Comparison of ENCODE assay signal across 9 mouse cellular contexts in genomic region chr10:40309884-40310635, GRCm38 (mm10). TPM values are rescaled to one million over a fixed set of nuclear protein-coding genes. Genes with fewer than 3 reads are reported as not detected.
DNase-seq lines count a peak whose midpoint lies in the region; ATAC-seq and TF ChIP-seq lines count a peak whose summit lies in the region.
"Had no signal": no experiment of that assay in that cellular context is flagged by ENCODE, and none has a peak within 500 bp of the region (broad histone marks: within the 10 kb centered on the region; RNA-seq: fewer than 3 reads in every experiment).

No protein-coding gene starts in this region.

- peaks cover 8% of the 10 kb centered on the region for H3K4me1 ChIP-seq in liver, embryonic 11.5 days (replicated peaks; ENCODE audit: control insufficient read depth, insufficient read depth, low read length)
- H3K4me1 ChIP-seq in limb, embryonic 10.5 days = 0 out of 2 replicates have a peak, but pooled peaks cover 2% of the 10 kb centered on the region

- intact Hi-C loops in gastrocnemius, adult 2 months (cut with DNase I) = no loop called here

- H3K9me3 ChIP-seq in liver, embryonic 11.5 days (ENCODE audit: control insufficient read depth, low read length) = no peaks in the 10 kb centered on the region
- no peaks in the 10 kb centered on the region; the same call in 1 of the 2 replicates for H3K9me3 ChIP-seq in limb, embryonic 10.5 days (replicated peaks)

- no peak overlapping the region for H3K27ac ChIP-seq in gastrocnemius, adult 2 months
- no peak overlapping the region for H3K27ac ChIP-seq in liver, embryonic 11.5 days (ENCODE audit: low read depth, low read length)
- no peak overlapping the region for H3K27ac ChIP-seq in limb, embryonic 10.5 days

- no peak overlapping the region for H3K4me3 ChIP-seq in gastrocnemius, adult 2 months
- no peak overlapping the region for H3K4me3 ChIP-seq in liver, embryonic 11.5 days (ENCODE audit: low read depth, low read length)
- H3K4me3 ChIP-seq in limb, embryonic 10.5 days = no peak overlapping the region

- no peak for TF ChIP-seq CTCF in gastrocnemius, adult 2 months (IDR thresholded peaks at IDR 0.05)

- 38% methylated on average over 6 of the region's 6 CpGs for WGBS in liver, embryonic 11.5 days
- 56% methylated on average over 6 of the region's 6 CpGs for WGBS in limb, embryonic 10.5 days

- H3K27me3 ChIP-seq in liver, embryonic 11.5 days (replicated peaks; ENCODE audit: control insufficient read depth, insufficient read depth, low read length) = no peaks in the 10 kb centered on the region
- no peaks in the 10 kb centered on the region for H3K27me3 ChIP-seq in limb, embryonic 10.5 days (ENCODE audit: low read depth, poor library complexity, severe bottlenecking)

- ATAC-seq in liver, embryonic 11.5 days (replicated peaks; ENCODE audit: low FRiP score) = peak; percentile 88

- DNase-seq in gastrocnemius, adult 2 months = peak; percentile 35
- no peak for DNase-seq in gastrocnemius, adult 18-20 months (ENCODE audit: low spot score)
- peak; percentile 89 for DNase-seq in MEL-GATA-1-ER (ENCODE audit: extremely low read depth, low read depth)
- DNase-seq in liver, embryonic 11.5 days (ENCODE audit: low spot score) = peak; percentile 59
- DNase-seq in spleen, postnatal 36 days (ENCODE audit: low spot score in 2 of 2) = peak; percentile 53 to 67
- no peak for DNase-seq in urinary bladder, postnatal 36 days (ENCODE audit: low spot score in 2 of 2)
- DNase-seq in limb, embryonic 10.5 days (ENCODE audit: low spot score) = no peak
- DNase-seq in cerebellum, adult 9-11 months = no peak
- DNase-seq: gastrocnemius, postnatal 36 days had no signal

- peak overlapping the region; percentile 54 for H3K4me2 ChIP-seq in liver, embryonic 11.5 days

- H3K36me3 ChIP-seq in liver, embryonic 11.5 days (ENCODE audit: control insufficient read depth, insufficient read depth, low read length) = no peaks in the 10 kb centered on the region
- H3K36me3 ChIP-seq in limb, embryonic 10.5 days = no peaks in the 10 kb centered on the region

- H3K9ac ChIP-seq in liver, embryonic 11.5 days (ENCODE audit: low read depth, low read length) = 0 out of 2 replicates have a peak overlapping the region, but pooled peaks have one; percentile 13

RNA-seq across cellular contexts. Expression of gene Amd1, which starts 8.1 kb away (rescaled TPM):
- 100 to 1,000 TPM in 1 of 2 experiments, 10 to 100 TPM in 1; 94.9 to 998 TPM for total RNA-seq in gastrocnemius, adult 2 months (2021)
- 100 to 1,000 TPM; 133 to 436 TPM for total RNA-seq in gastrocnemius, adult 18-20 months (2021)
- polyA plus RNA-seq in liver, embryonic 11.5 days (2014; fragmentation: Nextera tagmentation; extraction: Ambion mirVana) = 130 and 136 TPM in 2 replicates
- 83.3 and 94.6 TPM in 2 replicates for polyA plus RNA-seq in limb, embryonic 10.5 days (2016; fragmentation: Nextera tagmentation; extraction: Ambion mirVana)

RNA-seq across cellular contexts. Expression of gene Cdk19, which starts 29.3 kb away (rescaled TPM):
- total RNA-seq in gastrocnemius, adult 2 months (2021) = 10 to 100 TPM in 1 of 2 experiments, 1 to 10 TPM in 1; 5.9 to 32.3 TPM
- total RNA-seq in gastrocnemius, adult 18-20 months (2021) = 10 to 100 TPM in 1 of 2 experiments, 1 to 10 TPM in 1; 5.9 to 20.5 TPM
- polyA plus RNA-seq in liver, embryonic 11.5 days (2014; fragmentation: Nextera tagmentation; extraction: Ambion mirVana) = 4.4 and 4.6 TPM in 2 replicates
- 5.0 and 9.0 TPM in 2 replicates for polyA plus RNA-seq in limb, embryonic 10.5 days (2016; fragmentation: Nextera tagmentation; extraction: Ambion mirVana)

RNA-seq across cellular contexts. Expression of gene Gtf3c6, which starts 52.2 kb away (rescaled TPM):
- total RNA-seq in gastrocnemius, adult 2 months (2021) = 10 to 100 TPM; 27.0 to 27.7 TPM
- total RNA-seq in gastrocnemius, adult 18-20 months (2021) = 10 to 100 TPM; 27.1 to 34.8 TPM
- polyA plus RNA-seq in liver, embryonic 11.5 days (2014; fragmentation: Nextera tagmentation; extraction: Ambion mirVana) = 89.0 and 117 TPM in 2 replicates
- polyA plus RNA-seq in limb, embryonic 10.5 days (2016; fragmentation: Nextera tagmentation; extraction: Ambion mirVana) = 165 and 182 TPM in 2 replicates

Comparison
In these comparisons a context has a peak if more than half of its experiments do, and no peak if none do; other contexts are left out.
1. DNase-seq: peak in gastrocnemius, adult 2 months (single experiment), MEL-GATA-1-ER (single experiment), liver, embryonic 11.5 days (single experiment) and spleen, postnatal 36 days (2 of 2); none in gastrocnemius, adult 18-20 months (single experiment), urinary bladder, postnatal 36 days (0 of 2), limb, embryonic 10.5 days (single experiment) and cerebellum, adult 9-11 months (single experiment).